Mouse (Mus musculus) embryo, embryonic 11.5 days (tissue): Measurements from ENCODE around the gene Gli2.

Experiments
- DNase-seq: peaks from one replicate; pipeline ENCODE4 v3.0.0-alpha.2; 2012; ENCODE audit warnings: low read depth, low spot score

Gli2 gene

DNA sequence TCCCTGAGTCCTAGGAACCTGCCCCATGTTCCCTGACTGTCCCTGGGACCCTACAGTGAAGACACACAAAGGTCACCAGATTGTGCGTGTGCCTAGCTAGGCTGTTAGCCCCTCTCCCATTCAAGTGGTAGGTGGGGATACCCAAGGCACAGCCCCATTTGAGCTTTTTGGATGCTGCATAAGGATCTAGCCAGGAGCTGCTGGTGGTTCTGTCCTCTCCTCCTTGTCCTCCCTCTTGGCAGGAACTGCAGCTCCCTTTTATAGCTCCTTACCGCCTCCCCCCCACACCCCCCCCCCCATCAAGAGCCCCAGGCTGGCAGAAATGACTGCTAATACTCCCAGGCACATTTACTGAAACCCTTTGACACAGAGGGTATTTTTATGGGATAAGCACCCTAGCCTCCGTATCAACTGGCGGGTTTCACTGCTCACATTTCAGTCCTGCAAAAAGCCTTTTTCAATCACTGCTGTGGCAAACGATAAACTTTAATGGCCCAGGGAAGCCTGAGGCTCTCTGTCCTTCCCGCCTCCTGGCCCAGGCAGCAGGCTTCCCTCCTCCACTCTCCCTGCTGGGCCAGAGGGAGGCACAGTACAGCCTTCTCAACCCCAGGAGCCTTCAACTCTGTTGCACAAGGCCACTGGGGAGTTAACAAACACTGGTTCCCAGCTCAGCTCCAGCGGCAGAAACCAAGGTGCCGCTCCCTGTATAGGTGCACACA lies 151.4 kb downstream of the Gli2 start:
- DNase-seq = no peak

DNA sequence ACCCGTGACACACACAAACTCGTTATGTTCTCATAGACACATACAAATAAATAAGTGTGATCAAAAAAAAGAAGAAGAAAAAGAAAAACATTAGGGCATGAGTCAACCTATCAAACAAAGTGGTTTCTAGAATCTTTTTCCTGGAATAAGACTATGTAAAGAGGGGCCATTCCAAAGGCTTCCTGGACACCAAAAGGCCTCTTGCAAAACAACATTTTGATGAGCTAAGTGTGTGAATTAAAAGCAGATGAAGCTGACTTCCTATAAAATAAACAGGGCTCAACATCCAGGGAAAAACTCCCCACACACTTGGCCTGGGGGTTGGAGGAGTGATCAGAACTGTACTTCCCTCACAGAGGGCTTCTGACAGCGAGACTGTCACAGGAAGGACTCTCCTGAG lies 155.1 kb downstream of the Gli2 start:
- DNase-seq = no peak

GRCm38 (mm10) chr1:118895026-118895762 lies 158.2 kb downstream of the Gli2 start:
- no peak for DNase-seq

- no peak for DNase-seq
Measured at GRCm38 (mm10) chr1:118891395-118891794, 162.0 kb downstream of the Gli2 start.

- no peak for DNase-seq
Measured at GRCm38 (mm10) chr1:118890125-118890875, 163.1 kb downstream of the Gli2 start.

DNA sequence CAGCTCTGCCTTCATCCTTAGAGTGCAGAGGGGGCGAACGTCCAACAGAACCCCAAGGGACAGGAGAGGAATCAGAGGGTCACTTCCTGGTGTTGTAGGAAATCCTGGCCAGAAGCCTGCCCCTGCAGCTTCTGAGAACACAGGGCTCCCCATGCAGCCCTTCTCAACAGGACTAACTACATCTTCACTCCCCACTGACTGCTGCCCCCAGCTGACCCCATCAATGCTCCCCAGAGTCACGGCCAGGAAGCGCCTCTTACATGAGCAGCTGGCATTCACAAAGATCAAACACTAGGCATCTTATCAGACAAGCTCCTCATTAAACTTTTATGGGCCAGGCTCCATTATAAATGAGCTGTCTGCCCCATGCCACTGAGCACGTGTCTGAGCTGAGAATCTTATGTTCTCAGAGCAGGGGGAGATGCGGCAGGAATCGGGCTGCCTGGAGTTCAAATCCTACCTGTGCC lies 172.6 kb downstream of the Gli2 start:
- DNase-seq = no peak

DNA sequence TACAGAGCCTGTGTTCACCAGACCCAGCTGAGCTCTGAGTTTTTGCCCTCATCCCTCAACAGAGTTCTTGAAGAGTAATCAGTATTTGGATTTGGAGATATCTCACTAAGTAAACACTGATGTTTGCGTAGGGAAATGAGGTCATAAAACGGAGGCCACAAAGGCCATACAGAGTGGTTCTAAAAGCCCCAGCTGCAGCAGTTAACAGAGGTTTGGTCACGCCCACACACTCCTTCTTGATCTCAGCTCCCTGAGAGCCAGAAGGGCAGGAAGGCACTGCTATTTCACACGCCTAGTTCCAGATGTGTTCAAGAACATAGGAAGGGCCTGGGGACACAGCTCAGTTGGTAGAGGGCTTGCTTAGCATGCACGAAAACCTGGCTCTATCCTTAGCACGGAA lies 175.1 kb downstream of the Gli2 start:
- DNase-seq = no peak

GRCm38 (mm10) chr1:118875227-118875626 lies 178.2 kb downstream of the Gli2 start:
- no peak for DNase-seq

DNA sequence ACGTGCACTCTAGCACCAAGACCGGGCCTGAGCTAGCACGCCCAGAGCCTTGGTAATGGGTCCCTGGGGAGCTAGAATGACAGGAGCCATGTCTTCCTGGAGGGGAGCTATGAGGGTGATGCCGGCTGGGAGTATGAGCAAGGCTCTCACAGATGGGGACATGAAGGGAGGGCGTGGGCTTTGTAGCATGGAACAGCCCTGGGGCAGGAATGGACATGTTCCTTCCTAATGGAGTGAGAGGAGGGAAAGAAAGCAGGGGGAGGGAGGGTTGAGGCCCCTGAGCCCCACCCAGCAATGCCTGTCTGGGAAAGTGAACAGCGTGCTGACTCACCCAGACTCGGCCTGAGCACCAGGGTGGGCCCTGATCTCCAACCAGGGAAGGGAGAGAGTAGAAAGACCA lies 179.9 kb downstream of the Gli2 start:
- no peak for DNase-seq

- DNase-seq = no peak
Measured at GRCm38 (mm10) chr1:118864735-118865134, 188.7 kb downstream of the Gli2 start.

DNA sequence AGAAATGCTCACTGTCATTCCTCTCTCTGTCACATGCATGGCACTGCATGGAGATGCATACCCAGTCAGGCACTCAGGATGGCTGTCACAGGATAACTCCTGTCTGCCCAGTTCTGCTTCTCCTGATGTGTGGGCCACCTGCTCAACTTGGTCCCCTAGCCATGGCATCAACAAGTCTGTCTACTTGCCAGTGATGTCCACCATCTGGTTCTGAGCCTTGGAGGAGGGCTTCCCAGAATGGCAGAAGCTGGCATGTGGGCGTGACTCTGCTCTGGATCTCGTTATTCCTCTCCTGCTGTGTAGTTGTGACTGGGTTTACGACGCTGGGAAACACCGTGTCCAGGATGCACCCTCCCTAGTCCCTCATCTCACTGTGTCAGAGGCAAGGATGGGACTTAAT lies 189.4 kb downstream of the Gli2 start:
- DNase-seq = no peak

- DNase-seq = no peak
Measured at GRCm38 (mm10) chr1:118858101-118858500, 195.3 kb downstream of the Gli2 start.

DNA sequence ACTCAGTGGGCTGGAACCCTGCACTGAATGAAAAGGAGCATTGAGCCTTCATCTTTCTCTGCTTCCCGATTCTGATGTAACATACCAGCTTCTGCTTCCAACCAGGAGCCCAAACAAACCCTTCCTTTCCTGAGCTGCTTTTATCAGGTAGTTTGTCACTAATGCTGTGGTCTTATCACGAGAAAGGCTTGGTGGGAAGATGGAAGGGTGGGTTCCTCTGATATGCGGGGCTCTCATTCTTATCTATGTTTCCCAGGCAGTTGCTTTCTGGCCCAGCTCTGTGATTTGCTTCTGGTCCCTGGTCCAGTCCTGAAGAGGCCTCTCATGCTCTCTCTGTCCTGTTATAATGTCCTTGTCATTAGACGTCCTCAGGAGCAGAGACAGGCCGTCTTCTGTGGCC lies 222.8 kb downstream of the Gli2 start:
- DNase-seq = no peak

DNA sequence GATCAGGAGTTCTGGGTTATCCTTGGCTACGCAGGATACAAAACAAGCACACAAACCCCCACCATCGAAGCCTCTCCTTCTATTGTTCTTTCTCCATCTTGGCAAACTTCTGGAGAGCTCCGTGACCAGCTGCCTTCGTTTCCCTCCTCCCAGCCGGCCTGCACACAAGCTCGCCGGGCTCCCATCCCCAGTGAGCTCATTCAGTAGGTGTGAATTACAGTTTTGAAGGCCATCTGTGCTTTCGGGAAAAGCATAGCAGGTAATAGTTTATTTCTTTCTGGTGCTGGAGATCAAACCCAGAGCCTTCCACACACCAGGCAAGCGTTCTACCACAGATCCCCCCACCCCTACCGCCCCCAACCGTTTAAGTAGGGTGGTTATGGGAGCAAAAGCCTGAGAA lies 226.8 kb downstream of the Gli2 start:
- DNase-seq = no peak

- DNase-seq = peak; percentile 39
Measured at GRCm38 (mm10) chr1:118825467-118826219, 227.8 kb downstream of the Gli2 start.

DNA sequence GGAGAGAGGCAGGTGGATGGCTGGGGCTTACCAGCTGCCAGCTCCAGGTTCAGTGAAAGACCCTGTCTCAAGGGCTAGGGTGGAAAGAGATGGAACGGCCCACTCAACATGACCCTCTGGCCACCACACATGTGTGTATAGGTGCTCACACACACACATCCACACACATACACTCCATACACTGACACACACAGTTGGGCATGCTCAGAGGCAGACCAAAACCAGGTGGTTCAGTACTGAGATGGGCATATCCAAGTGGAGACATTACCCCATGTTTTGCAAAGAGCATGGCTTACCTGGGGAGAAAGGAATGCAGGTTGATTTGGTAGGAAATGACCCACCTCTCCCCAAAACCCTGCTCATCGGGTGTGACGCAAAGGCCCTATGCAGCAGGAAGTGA lies 228.4 kb downstream of the Gli2 start:
- no peak for DNase-seq

DNA sequence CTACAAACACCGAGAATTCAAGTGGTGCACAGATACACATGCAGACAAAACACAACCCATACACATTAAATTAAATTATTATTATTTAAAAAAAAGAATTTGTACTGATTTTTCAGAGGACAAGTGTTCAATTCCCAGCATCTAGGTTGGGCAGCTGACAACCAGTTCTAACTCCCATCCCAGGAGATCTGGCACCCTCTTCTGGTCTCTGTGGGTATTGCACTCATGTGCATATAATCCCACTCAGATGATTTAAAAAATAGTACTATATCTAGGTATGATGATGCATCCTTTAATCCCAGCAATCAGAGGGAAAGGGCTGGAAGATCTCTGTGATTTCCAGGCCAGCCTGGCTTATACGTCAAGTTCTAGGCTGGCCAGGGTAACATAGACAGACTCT lies 231.2 kb downstream of the Gli2 start:
- no peak for DNase-seq

GRCm38 (mm10) chr1:118815015-118815414 lies 238.4 kb downstream of the Gli2 start:
- DNase-seq = no peak

- no peak for DNase-seq
Measured at GRCm38 (mm10) chr1:118810336-118810735, 243.1 kb downstream of the Gli2 start.

- DNase-seq = no peak
Measured at GRCm38 (mm10) chr1:118806727-118807126, 246.7 kb downstream of the Gli2 start.

GRCm38 (mm10) chr1:118802166-118802565 lies 251.3 kb downstream of the Gli2 start:
- no peak for DNase-seq
